Mouse (Mus musculus) CH12.LX (cell line): ENCODE results near the gene Igfbp5.

Experiments
- CHD2 ChIP-seq: IDR thresholded peaks from 2 replicates; pipeline ENCODE4 v1.6.1; 2011; ENCODE audit warnings: low read length, improper control_type of control experiment
- CTCF ChIP-seq, 2 experiments: IDR thresholded peaks in 1 of 2; conservative IDR thresholded peaks in 1 of 2; 2 replicates each; pipeline ENCODE4 v1.5.1; 2011 to 2012; ENCODE audit warnings: low read depth in 2 of 2, low read length in 2 of 2, improper control_type of control experiment in 1 of 2, inconsistent platforms in 1 of 2, mild to moderate bottlenecking in 1 of 2, moderate library complexity in 1 of 2
- EP300 ChIP-seq: IDR thresholded peaks from 2 replicates; pipeline ENCODE4 v1.6.1; 2011; ENCODE audit warnings: low read length, improper control_type of control experiment
- JUND ChIP-seq: conservative IDR thresholded peaks from 2 replicates; pipeline ENCODE4 v1.6.1; 2011; ENCODE audit warnings: low read depth, low read length, improper control_type of control experiment
- MAX ChIP-seq: IDR thresholded peaks from 2 replicates; pipeline ENCODE4 v1.6.1; 2011; ENCODE audit warnings: low read length, improper control_type of control experiment
- MXI1 ChIP-seq: IDR thresholded peaks from 2 replicates; pipeline ENCODE4 v1.6.1; 2011; ENCODE audit warnings: mild to moderate bottlenecking, low read depth, low read length, improper control_type of control experiment
- NELFE ChIP-seq: IDR thresholded peaks from 2 replicates; pipeline ENCODE4 v1.6.1; 2011; ENCODE audit warnings: low read depth, low read length, improper control_type of control experiment
- PAX5 ChIP-seq: IDR thresholded peaks from 2 replicates; pipeline ENCODE4 v1.6.1; 2012; ENCODE audit warnings: low read length, inconsistent platforms, mixed read lengths
- POLR2A ChIP-seq: IDR thresholded peaks from 2 replicates; pipeline ENCODE4 v1.6.1; 2011; ENCODE audit warnings: low read depth, mild to moderate bottlenecking, improper control_type of control experiment, low read length
- RAD21 ChIP-seq: IDR thresholded peaks from 2 replicates; pipeline ENCODE4 v1.6.1; 2011; ENCODE audit warnings: low read depth, mild to moderate bottlenecking, low read length, improper control_type of control experiment, moderate library complexity
- USF2 ChIP-seq: conservative IDR thresholded peaks from 2 replicates; pipeline ENCODE4 v1.6.1; 2011; ENCODE audit warnings: low read depth, low read length, improper control_type of control experiment
- ZC3H11A ChIP-seq: IDR thresholded peaks from 2 replicates; pipeline ENCODE4 v1.6.1; 2012; ENCODE audit warnings: low read depth, mild to moderate bottlenecking, inconsistent platforms, low read length, improper control_type of control experiment
- ZKSCAN1 ChIP-seq: IDR thresholded peaks from 2 replicates; pipeline ENCODE4 v1.6.1; 2012; ENCODE audit warnings: low read depth, inconsistent platforms, low read length, improper control_type of control experiment, borderline replicate concordance
- ZNF384 ChIP-seq: IDR thresholded peaks from 2 replicates; pipeline ENCODE4 v1.6.1; 2012; ENCODE audit warnings: low read depth, low read length, improper control_type of control experiment, inconsistent platforms

DNA sequence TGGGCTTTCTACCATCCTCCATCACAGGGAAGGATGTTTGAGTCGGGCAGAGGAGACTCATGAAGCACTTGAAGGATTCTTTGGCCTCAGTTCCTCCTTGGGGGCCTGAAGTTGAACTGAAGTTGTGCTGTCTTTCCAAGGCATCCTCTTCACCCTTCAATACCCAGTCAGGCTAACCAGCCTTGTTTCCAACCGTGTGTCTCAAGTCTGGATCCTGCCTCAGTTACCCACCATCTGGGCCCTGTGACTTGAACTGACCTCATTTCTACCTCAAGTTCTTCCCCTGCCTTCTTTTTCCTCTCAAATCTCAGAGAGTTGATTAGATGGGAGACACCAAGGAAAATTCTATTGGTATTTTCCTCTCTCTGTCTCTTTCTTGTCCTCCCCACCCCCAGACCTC lies 14.2 kb downstream of the Igfbp5 start:
- TF ChIP-seq NELFE (no peak), CHD2 (no peak), PAX5 (no peak), RAD21 (no peak), MXI1 (no peak), POLR2A (no peak), MAX (no peak), ZC3H11A (no peak), ZKSCAN1 (no peak), ZNF384 (no peak), EP300 (no peak), CTCF (conservative IDR thresholded peaks at IDR 0.05 in 1 of 2, IDR thresholded peaks at IDR 0.05 in 1 of 2; ENCODE audit: low read depth in 2 of 2, low read length in 2 of 2) (no peak), USF2 (no peak), JUND (no peak)
